Mouse (Mus musculus): ENCODE measurements at regions not wholly inside any gene's neighbourhood (a gene's known extent, or its start where the extent isn't known, plus 50 kb on each side); places are given as distances from the start of the nearest gene placed in this dataset.

DNA sequence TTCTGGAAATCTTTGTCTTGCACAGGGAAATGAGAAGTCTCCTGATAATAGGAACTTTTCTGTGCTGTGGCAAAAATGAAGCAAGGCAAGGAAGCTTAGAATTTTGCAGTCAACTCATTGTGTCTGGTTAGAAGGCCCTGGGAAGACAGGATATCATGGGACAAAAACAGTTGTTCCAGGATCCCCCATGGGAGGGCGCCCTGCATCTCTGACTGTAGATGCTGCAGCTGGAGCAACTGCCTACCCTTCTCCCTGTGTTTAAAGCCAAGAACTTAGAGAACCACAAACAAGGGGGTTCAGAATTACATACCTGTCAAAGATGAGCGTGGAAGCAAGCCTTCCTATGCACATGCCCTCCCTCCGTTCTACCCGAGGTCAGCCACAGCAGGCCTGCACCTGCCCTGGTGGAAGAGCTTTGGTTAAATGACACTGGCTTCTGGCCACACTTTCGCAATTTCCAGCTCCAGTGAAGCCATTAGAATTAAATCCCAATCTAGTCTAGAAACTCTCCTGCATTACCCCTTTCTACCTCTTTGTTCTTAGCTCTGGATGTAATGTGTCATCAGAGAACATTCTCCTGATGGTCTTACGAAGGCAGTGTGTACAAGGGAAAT lies 67.3 kb downstream of the Dact2 start:
- TF ChIP-seq CTCF (IDR thresholded peaks at IDR 0.05; ENCODE audit: borderline replicate concordance, insufficient read depth, low read length) (no peak), POLR2A (IDR thresholded peaks at IDR 0.05; ENCODE audit: low read depth, low read length) (no peak)

Measured in embryonic fibroblast, embryonic 13.5 days (primary cell).